Comparison of ENCODE assay signal across 11 mouse cellular contexts in genomic region chr14:7822693-7823092, GRCm38 (mm10). TPM values are rescaled to one million over a fixed set of nuclear protein-coding genes. Genes with fewer than 3 reads are reported as not detected.
A peak's percentile ranks its signal among the peaks of the same experiment; 100 is the strongest.
DNase-seq lines count a peak whose midpoint lies in the region; ATAC-seq and TF ChIP-seq lines count a peak whose summit lies in the region.
"Had no signal": no experiment of that assay in that cellular context is flagged by ENCODE, and none has a peak within 500 bp of the region (broad histone marks: within the 10 kb centered on the region; RNA-seq: fewer than 3 reads in every experiment).

No protein-coding gene starts in this region.

- H3K27me3 ChIP-seq in hindbrain, embryonic 11.5 days (ENCODE audit: control insufficient read depth, insufficient read depth, low read length) = no peaks in the 10 kb centered on the region
- H3K27me3 ChIP-seq in hindbrain, embryonic 16.5 days (replicated peaks; ENCODE audit: control insufficient read depth, insufficient read depth, low read length) = no peaks in the 10 kb centered on the region
- no peaks in the 10 kb centered on the region for H3K27me3 ChIP-seq in limb, embryonic 12.5 days

- intact Hi-C loops in gastrocnemius, adult 2 months (cut with DNase I) = no loop called here

- 48% methylated on average over 7 of the region's 7 CpGs for WGBS in hindbrain, embryonic 11.5 days
- 60% methylated on average over 7 of the region's 7 CpGs for WGBS in hindbrain, embryonic 16.5 days
- WGBS in limb, embryonic 12.5 days = 11% methylated on average over 7 of the region's 7 CpGs

- H3K4me3 ChIP-seq in hindbrain, embryonic 11.5 days (ENCODE audit: low read depth, low read length) = no peak overlapping the region
- H3K4me3 ChIP-seq in hindbrain, embryonic 16.5 days (ENCODE audit: low read length) = no peak overlapping the region
- no peak overlapping the region for H3K4me3 ChIP-seq in gastrocnemius, adult 2 months
- peak overlapping the region; percentile 25 for H3K4me3 ChIP-seq in limb, embryonic 12.5 days (replicated peaks)

- peaks cover 8% of the 10 kb centered on the region; the same call in 1 of the 2 replicates for H3K4me1 ChIP-seq in hindbrain, embryonic 11.5 days (replicated peaks; ENCODE audit: control insufficient read depth, insufficient read depth, low read length)
- peaks cover 43% of the 10 kb centered on the region for H3K4me1 ChIP-seq in hindbrain, embryonic 16.5 days (ENCODE audit: control insufficient read depth, insufficient read depth, low read depth, low read length)
- H3K4me1 ChIP-seq in limb, embryonic 12.5 days (replicated peaks) = peaks cover 80% of the 10 kb centered on the region

- DNase-seq in hindbrain, embryonic 11.5 days (ENCODE audit: low spot score) = peak; percentile 61
- DNase-seq in ZHBTc4 (ENCODE audit: low read depth, low spot score) = peak; percentile 55
- DNase-seq in gastrocnemius, adult 2 months = peak; percentile 74
- DNase-seq in urinary bladder, postnatal 4 days (ENCODE audit: low spot score in 2 of 2) = no peak
- DNase-seq in frontal cortex, postnatal 10 days (ENCODE audit: low spot score in 2 of 2) = no peak
- DNase-seq in spleen, postnatal 10 days (ENCODE audit: low spot score in 2 of 2) = no peak
- DNase-seq: cerebellum, adult 11-12 months had no signal

- 0 out of 2 replicates have a peak overlapping the region, but pooled peaks have one; percentile 10 for H3K27ac ChIP-seq in hindbrain, embryonic 11.5 days (ENCODE audit: low read depth, low read length)
- H3K27ac ChIP-seq in hindbrain, embryonic 16.5 days (ENCODE audit: low read depth, low read length) = no peak overlapping the region
- H3K27ac ChIP-seq in gastrocnemius, adult 2 months = peak overlapping the region; percentile 53
- H3K27ac ChIP-seq in limb, embryonic 12.5 days = peak overlapping the region; percentile 90

- H3K4me2 ChIP-seq in hindbrain, embryonic 11.5 days (replicated peaks; ENCODE audit: low read depth, low read length) = no peak overlapping the region
- H3K4me2 ChIP-seq in hindbrain, embryonic 16.5 days (ENCODE audit: low read length) = no peak overlapping the region
- peak overlapping the region; percentile 93 for H3K4me2 ChIP-seq in limb, embryonic 12.5 days

- no peaks in the 10 kb centered on the region for H3K36me3 ChIP-seq in hindbrain, embryonic 11.5 days (ENCODE audit: control insufficient read depth, insufficient read depth, low read length)
- H3K36me3 ChIP-seq in hindbrain, embryonic 16.5 days (ENCODE audit: control insufficient read depth, insufficient read depth, low read length) = no peaks in the 10 kb centered on the region
- H3K36me3 ChIP-seq in limb, embryonic 12.5 days = no peaks in the 10 kb centered on the region

- no peaks in the 10 kb centered on the region for H3K9me3 ChIP-seq in hindbrain, embryonic 11.5 days (ENCODE audit: control insufficient read depth, low read length)
- no peaks in the 10 kb centered on the region for H3K9me3 ChIP-seq in hindbrain, embryonic 16.5 days (ENCODE audit: control insufficient read depth, low read length)
- H3K9me3 ChIP-seq in limb, embryonic 12.5 days = no peaks in the 10 kb centered on the region

- H3K9ac ChIP-seq in hindbrain, embryonic 11.5 days (ENCODE audit: low read depth, low read length) = no peak overlapping the region
- no peak overlapping the region for H3K9ac ChIP-seq in hindbrain, embryonic 16.5 days (ENCODE audit: low read depth, low read length)
- H3K9ac ChIP-seq in limb, embryonic 12.5 days (replicated peaks) = peak overlapping the region; percentile 28; the same call in 1 of the 2 replicates

- ATAC-seq in hindbrain, embryonic 11.5 days (ENCODE audit: low FRiP score) = no peak
- no peak for ATAC-seq in hindbrain, embryonic 16.5 days
- ATAC-seq in limb, embryonic 12.5 days (ENCODE audit: insufficient number of reproducible peaks, insufficient read depth, low FRiP score, low TSS enrichment, low read depth) = peak; percentile 40

- TF ChIP-seq CTCF in gastrocnemius, adult 2 months (IDR thresholded peaks at IDR 0.05) = no peak

RNA-seq across cellular contexts. Expression of gene Flnb, which starts 4.9 kb away (rescaled TPM):
- polyA plus RNA-seq in hindbrain, embryonic 11.5 days (2014; fragmentation: Nextera tagmentation; extraction: Ambion mirVana) = 12.9 and 16.5 TPM in 2 replicates
- polyA plus RNA-seq in hindbrain, embryonic 16.5 days (2015; fragmentation: Nextera tagmentation; extraction: Ambion mirVana) = 6.3 and 12.2 TPM in 2 replicates
- total RNA-seq in gastrocnemius, adult 2 months (2021) = 10 to 100 TPM in 1 of 2 experiments, 1 to 10 TPM in 1; 6.0 to 11.0 TPM
- 56.7 and 61.9 TPM in 2 replicates for polyA plus RNA-seq in limb, embryonic 12.5 days (2016; fragmentation: Nextera tagmentation; extraction: Ambion mirVana)

RNA-seq across cellular contexts. Expression of gene Gm26661, which starts 31.3 kb away (rescaled TPM):
- polyA plus RNA-seq in hindbrain, embryonic 11.5 days (2014; fragmentation: Nextera tagmentation; extraction: Ambion mirVana) = not detected in 2 replicates
- 0.38 TPM in 1 of 2 replicates, not detected in the other for polyA plus RNA-seq in hindbrain, embryonic 16.5 days (2015; fragmentation: Nextera tagmentation; extraction: Ambion mirVana)
- not detected for total RNA-seq in gastrocnemius, adult 2 months (2021)
- polyA plus RNA-seq in limb, embryonic 12.5 days (2016; fragmentation: Nextera tagmentation; extraction: Ambion mirVana) = not detected in 2 replicates
- total RNA-seq: monocyte, adult 5-6 weeks had no signal
- polyA plus RNA-seq: kidney, embryonic 16.5 days had no signal

Comparison
In these comparisons a context has a peak if more than half of its experiments do, and no peak if none do; other contexts are left out.
1. DNase-seq: peak in hindbrain, embryonic 11.5 days (single experiment), ZHBTc4 (single experiment) and gastrocnemius, adult 2 months (single experiment); none in urinary bladder, postnatal 4 days (0 of 2), frontal cortex, postnatal 10 days (0 of 2) and spleen, postnatal 10 days (0 of 2).